Mouse (Mus musculus): ENCODE data around the gene Agrn. TPM values are rescaled to one million over a fixed set of nuclear protein-coding genes. Genes with fewer than 3 reads are reported as not detected.

Gene Agrn
- polyA plus RNA-seq (2012; rRNA removed): 21.2 and 23.8 TPM in 2 replicates

GRCm38 (mm10) chr4:156197131-156197828 lies at the start of gene Agrn:
TSS of gene Agrn (minus strand) at chr4:156197488.
- Histone ChIP-seq H3K27ac (ENCODE audit: insufficient read depth, low read length) (peak within 1 kb of the TSS; percentile 78; the same call in 1 of the 2 replicates), H3K4me3 (ENCODE audit: extremely low read depth, insufficient read depth, insufficient read length) (peak within 1 kb of the TSS; percentile 76), H3K4me1 (ENCODE audit: control insufficient read depth, insufficient read depth, insufficient read length) (peaks cover 12% of the 10 kb centered on the region), H3K27me3 (ENCODE audit: control insufficient read depth, insufficient read depth, low read length) (peaks cover 6% of the 10 kb centered on the region), H3K36me3 (ENCODE audit: control insufficient read depth, insufficient read depth, low read length) (no peaks in the 10 kb centered on the region)
- no peak for TF ChIP-seq CTCF (IDR thresholded peaks at IDR 0.05; ENCODE audit: extremely low read depth, insufficient read depth, insufficient read length, insufficient replicate concordance)
- no peak for TF ChIP-seq POLR2A (IDR thresholded peaks at IDR 0.05; ENCODE audit: low read depth, low read length)
- peak in 1 of 2 experiments; percentile 45 for DNase-seq (ENCODE audit: low read depth in 1 of 2, low spot score in 2 of 2)
- WGBS: under 1% methylated on average over 45 of the region's 88 CpGs

GRCm38 (mm10) chr4:156236651-156237447 lies 39.6 kb upstream of the Agrn start:
- no peak overlapping the region for H3K27ac ChIP-seq (ENCODE audit: insufficient read depth, low read length)
- peaks cover 11% of the 10 kb centered on the region for H3K4me1 ChIP-seq (ENCODE audit: control insufficient read depth, insufficient read depth, insufficient read length)
- H3K27me3 ChIP-seq (ENCODE audit: control insufficient read depth, insufficient read depth, low read length): no peaks in the 10 kb centered on the region
- peak overlapping the region; percentile 81; the same call in 1 of the 2 replicates for H3K4me3 ChIP-seq (ENCODE audit: extremely low read depth, insufficient read depth, insufficient read length)
- H3K36me3 ChIP-seq (ENCODE audit: control insufficient read depth, insufficient read depth, low read length): peaks cover 27% of the 10 kb centered on the region
- 32% methylated on average over 58 of the region's 60 CpGs for WGBS
- DNase-seq (ENCODE audit: low read depth in 1 of 2, low spot score in 2 of 2): no peak
- TF ChIP-seq CTCF (IDR thresholded peaks at IDR 0.05; ENCODE audit: extremely low read depth, insufficient read depth, insufficient read length, insufficient replicate concordance): no peak
- no peak for TF ChIP-seq POLR2A (IDR thresholded peaks at IDR 0.05; ENCODE audit: low read depth, low read length)

GRCm38 (mm10) chr4:156235808-156236533 lies 38.7 kb upstream of the Agrn start, which contains the start of gene Noc2l:
TSS of gene Noc2l (plus strand) at chr4:156236010.
- Histone ChIP-seq H3K4me1 (ENCODE audit: control insufficient read depth, insufficient read depth, insufficient read length) (peaks cover 11% of the 10 kb centered on the region), H3K36me3 (ENCODE audit: control insufficient read depth, insufficient read depth, low read length) (peaks cover 29% of the 10 kb centered on the region), H3K4me3 (ENCODE audit: extremely low read depth, insufficient read depth, insufficient read length) (peak within 1 kb of the TSS; percentile 81), H3K27me3 (ENCODE audit: control insufficient read depth, insufficient read depth, low read length) (no peaks in the 10 kb centered on the region), H3K27ac (ENCODE audit: insufficient read depth, low read length) (peak within 1 kb of the TSS; percentile 79)
- peak; percentile 84 to 91 for DNase-seq (ENCODE audit: low read depth in 1 of 2, low spot score in 2 of 2)
- 1% methylated on average over 90 of the region's 90 CpGs for WGBS
- TF ChIP-seq CTCF (IDR thresholded peaks at IDR 0.05; ENCODE audit: extremely low read depth, insufficient read depth, insufficient read length, insufficient replicate concordance) (no peak), POLR2A (IDR thresholded peaks at IDR 0.05; ENCODE audit: low read depth, low read length) (peak; percentile 84)

GRCm38 (mm10) chr4:156235360-156235770 lies 38.1 kb upstream of the Agrn start:
- Histone ChIP-seq H3K27ac (ENCODE audit: insufficient read depth, low read length) (peak overlapping the region; percentile 61), H3K36me3 (ENCODE audit: control insufficient read depth, insufficient read depth, low read length) (peaks cover 29% of the 10 kb centered on the region), H3K4me3 (ENCODE audit: extremely low read depth, insufficient read depth, insufficient read length) (peak overlapping the region; percentile 59), H3K27me3 (ENCODE audit: control insufficient read depth, insufficient read depth, low read length) (no peaks in the 10 kb centered on the region), H3K4me1 (ENCODE audit: control insufficient read depth, insufficient read depth, insufficient read length) (peaks cover 11% of the 10 kb centered on the region)
- under 1% methylated on average over 15 of the region's 15 CpGs for WGBS
- TF ChIP-seq CTCF (IDR thresholded peaks at IDR 0.05; ENCODE audit: extremely low read depth, insufficient read depth, insufficient read length, insufficient replicate concordance) (no peak), POLR2A (IDR thresholded peaks at IDR 0.05; ENCODE audit: low read depth, low read length) (no peak)
- DNase-seq (ENCODE audit: low read depth in 1 of 2, low spot score in 2 of 2): no peak

- peaks cover 11% of the 10 kb centered on the region for H3K4me1 ChIP-seq (ENCODE audit: control insufficient read depth, insufficient read depth, insufficient read length)
- peak within 1 kb of the TSS; percentile 61 for H3K27ac ChIP-seq (ENCODE audit: insufficient read depth, low read length)
- H3K36me3 ChIP-seq (ENCODE audit: control insufficient read depth, insufficient read depth, low read length): peaks cover 27% of the 10 kb centered on the region
- no peak for TF ChIP-seq CTCF (IDR thresholded peaks at IDR 0.05; ENCODE audit: extremely low read depth, insufficient read depth, insufficient read length, insufficient replicate concordance)
- TF ChIP-seq POLR2A (IDR thresholded peaks at IDR 0.05; ENCODE audit: low read depth, low read length): no peak
- H3K4me3 ChIP-seq (ENCODE audit: extremely low read depth, insufficient read depth, insufficient read length): peak within 1 kb of the TSS; percentile 72
- 1% methylated on average over 28 of the region's 48 CpGs for WGBS
- no peaks in the 10 kb centered on the region for H3K27me3 ChIP-seq (ENCODE audit: control insufficient read depth, insufficient read depth, low read length)
- peak in 1 of 2 experiments; percentile 80 for DNase-seq (ENCODE audit: low read depth in 1 of 2, low spot score in 2 of 2)
Measured at GRCm38 (mm10) chr4:156234701-156235213, 37.5 kb upstream of the Agrn start, which contains the start of gene Plekhn1. TSS of gene Plekhn1 (minus strand) at chr4:156234857.

GRCm38 (mm10) chr4:156234021-156234501 lies 36.8 kb upstream of the Agrn start:
- WGBS: 13% methylated on average over 17 of the region's 17 CpGs
- no peak for TF ChIP-seq CTCF (IDR thresholded peaks at IDR 0.05; ENCODE audit: extremely low read depth, insufficient read depth, insufficient read length, insufficient replicate concordance)
- no peak for TF ChIP-seq POLR2A (IDR thresholded peaks at IDR 0.05; ENCODE audit: low read depth, low read length)
- Histone ChIP-seq H3K27me3 (ENCODE audit: control insufficient read depth, insufficient read depth, low read length) (no peaks in the 10 kb centered on the region), H3K4me1 (ENCODE audit: control insufficient read depth, insufficient read depth, insufficient read length) (peaks cover 11% of the 10 kb centered on the region), H3K36me3 (ENCODE audit: control insufficient read depth, insufficient read depth, low read length) (peaks cover 23% of the 10 kb centered on the region), H3K27ac (ENCODE audit: insufficient read depth, low read length) (no peak overlapping the region), H3K4me3 (ENCODE audit: extremely low read depth, insufficient read depth, insufficient read length) (peak overlapping the region; percentile 66)
- DNase-seq (ENCODE audit: low read depth in 1 of 2, low spot score in 2 of 2): no peak
